Mouse (Mus musculus): Measurements from ENCODE around the gene Zfp36. TPM values are rescaled to one million over a fixed set of nuclear protein-coding genes. Genes with fewer than 3 reads are reported as not detected.
A peak's percentile ranks its signal among the peaks of the same experiment; 100 is the strongest.

Zfp36 gene
- 13.6 and 14.7 TPM in 2 replicates for polyA plus RNA-seq (2015; fragmentation: Nextera tagmentation; extraction: Ambion mirVana)

- ATAC-seq (replicated peaks; ENCODE audit: insufficient number of reproducible peaks, insufficient read depth, low FRiP score, low read depth), result no peak
- H3K4me1 ChIP-seq (replicated peaks), result peaks cover 65% of the 10 kb centered on the region
- H3K4me2 ChIP-seq, result peak within 1 kb of the TSS; percentile 84
- H3K36me3 ChIP-seq, result no peaks in the 10 kb centered on the region
- H3K9me3 ChIP-seq (replicated peaks), result no peaks in the 10 kb centered on the region
- WGBS, result 42% methylated on average over 17 of the region's 17 CpGs
- H3K4me3 ChIP-seq, result peak within 1 kb of the TSS; percentile 79
- H3K27me3 ChIP-seq, result no peaks in the 10 kb centered on the region
- H3K9ac ChIP-seq, result peak within 1 kb of the TSS; percentile 86
- H3K27ac ChIP-seq, result peak within 1 kb of the TSS; percentile 98
Observed at GRCm38 (mm10) chr7:28380237-28381016, at the start of gene Zfp36. Zfp36 (minus strand) TSS chr7:28380253.

GRCm38 (mm10) chr7:28427738-28428137 lies 47.7 kb upstream of the Zfp36 start:
- ATAC-seq (replicated peaks; ENCODE audit: insufficient number of reproducible peaks, insufficient read depth, low FRiP score, low read depth), result peak; percentile 53
- peaks cover 43% of the 10 kb centered on the region for H3K4me1 ChIP-seq (replicated peaks)
- H3K4me3 ChIP-seq, result no peak overlapping the region
- H3K9ac ChIP-seq, result no peak overlapping the region
- H3K27me3 ChIP-seq, result no peaks in the 10 kb centered on the region
- peak overlapping the region; percentile 53 for H3K27ac ChIP-seq
- no peak overlapping the region; the same call in 1 of the 2 replicates for H3K4me2 ChIP-seq
- peaks cover 10% of the 10 kb centered on the region for H3K36me3 ChIP-seq
- no peaks in the 10 kb centered on the region for H3K9me3 ChIP-seq (replicated peaks)

GRCm38 (mm10) chr7:28423018-28423417 lies 43.0 kb upstream of the Zfp36 start:
- no peaks in the 10 kb centered on the region for H3K27me3 ChIP-seq
- H3K9ac ChIP-seq, result no peak overlapping the region
- no peaks in the 10 kb centered on the region for H3K9me3 ChIP-seq (replicated peaks)
- no peak for ATAC-seq (replicated peaks; ENCODE audit: insufficient number of reproducible peaks, insufficient read depth, low FRiP score, low read depth)
- 96% methylated on average over 1 of the region's 1 CpGs for WGBS
- no peak overlapping the region for H3K27ac ChIP-seq
- H3K4me1 ChIP-seq (replicated peaks), result peaks cover 25% of the 10 kb centered on the region
- H3K4me2 ChIP-seq, result no peak overlapping the region
- no peak overlapping the region for H3K4me3 ChIP-seq
- peaks cover 43% of the 10 kb centered on the region for H3K36me3 ChIP-seq

GRCm38 (mm10) chr7:28419416-28419815 lies 39.4 kb upstream of the Zfp36 start:
- 91% methylated on average over 2 of the region's 2 CpGs for WGBS
- no peak for ATAC-seq (replicated peaks; ENCODE audit: insufficient number of reproducible peaks, insufficient read depth, low FRiP score, low read depth)
- no peak overlapping the region for H3K9ac ChIP-seq
- no peak overlapping the region for H3K4me3 ChIP-seq
- H3K4me2 ChIP-seq, result no peak overlapping the region
- H3K4me1 ChIP-seq (replicated peaks), result peaks cover 17% of the 10 kb centered on the region
- H3K27me3 ChIP-seq, result no peaks in the 10 kb centered on the region
- peaks cover 61% of the 10 kb centered on the region for H3K36me3 ChIP-seq
- H3K9me3 ChIP-seq (replicated peaks), result no peaks in the 10 kb centered on the region
- H3K27ac ChIP-seq, result no peak overlapping the region

GRCm38 (mm10) chr7:28418096-28418670 lies 38.1 kb upstream of the Zfp36 start:
- peak; percentile 80 for ATAC-seq (replicated peaks; ENCODE audit: insufficient number of reproducible peaks, insufficient read depth, low FRiP score, low read depth)
- 39% methylated on average over 8 of the region's 8 CpGs for WGBS

GRCm38 (mm10) chr7:28417368-28417767 lies 37.3 kb upstream of the Zfp36 start:
- Histone ChIP-seq H3K36me3 (peaks cover 66% of the 10 kb centered on the region), H3K9ac (no peak overlapping the region)
- ATAC-seq (replicated peaks; ENCODE audit: insufficient number of reproducible peaks, insufficient read depth, low FRiP score, low read depth), result no peak

More at GRCm38 (mm10) chr7:28418096-28418670, 38.1 kb upstream of the Zfp36 start:
- H3K9ac ChIP-seq, result no peak overlapping the region
- H3K4me3 ChIP-seq, result no peak overlapping the region
- H3K27me3 ChIP-seq, result no peaks in the 10 kb centered on the region
- H3K4me2 ChIP-seq, result no peak overlapping the region
- H3K36me3 ChIP-seq, result peaks cover 67% of the 10 kb centered on the region
- peaks cover 15% of the 10 kb centered on the region for H3K4me1 ChIP-seq (replicated peaks)
- peak overlapping the region; percentile 72 for H3K27ac ChIP-seq
- no peaks in the 10 kb centered on the region for H3K9me3 ChIP-seq (replicated peaks)

GRCm38 (mm10) chr7:28412826-28413225 lies 32.8 kb upstream of the Zfp36 start:
- Histone ChIP-seq H3K9ac (no peak overlapping the region), H3K27me3 (no peaks in the 10 kb centered on the region), H3K4me3 (no peak overlapping the region), H3K4me1 (replicated peaks) (peaks cover 18% of the 10 kb centered on the region), H3K36me3 (peaks cover 62% of the 10 kb centered on the region), H3K9me3 (replicated peaks) (no peaks in the 10 kb centered on the region), H3K4me2 (no peak overlapping the region), H3K27ac (no peak overlapping the region)
- no peak for ATAC-seq (replicated peaks; ENCODE audit: insufficient number of reproducible peaks, insufficient read depth, low FRiP score, low read depth)
- WGBS, result 62% methylated on average over 4 of the region's 4 CpGs

More at GRCm38 (mm10) chr7:28417368-28417767, 37.3 kb upstream of the Zfp36 start:
- Histone ChIP-seq H3K4me3 (no peak overlapping the region), H3K27ac (no peak overlapping the region), H3K4me2 (no peak overlapping the region), H3K9me3 (replicated peaks) (no peaks in the 10 kb centered on the region), H3K27me3 (no peaks in the 10 kb centered on the region), H3K4me1 (replicated peaks) (peaks cover 15% of the 10 kb centered on the region)

- Histone ChIP-seq H3K4me3 (no peak overlapping the region), H3K4me2 (no peak overlapping the region), H3K4me1 (replicated peaks) (peaks cover 17% of the 10 kb centered on the region), H3K9me3 (replicated peaks) (no peaks in the 10 kb centered on the region), H3K9ac (no peak overlapping the region; the same call in 1 of the 2 replicates), H3K36me3 (peaks cover 67% of the 10 kb centered on the region), H3K27me3 (no peaks in the 10 kb centered on the region), H3K27ac (peak overlapping the region; percentile 51)
- WGBS, result 67% methylated on average over 3 of the region's 3 CpGs
- no peak for ATAC-seq (replicated peaks; ENCODE audit: insufficient number of reproducible peaks, insufficient read depth, low FRiP score, low read depth)
Observed at GRCm38 (mm10) chr7:28410841-28411475, 30.9 kb upstream of the Zfp36 start.

- Histone ChIP-seq H3K27ac (no peak overlapping the region), H3K4me3 (no peak overlapping the region), H3K9me3 (replicated peaks) (no peaks in the 10 kb centered on the region), H3K4me2 (no peak overlapping the region), H3K36me3 (peaks cover 92% of the 10 kb centered on the region), H3K27me3 (no peaks in the 10 kb centered on the region), H3K4me1 (replicated peaks) (no peaks in the 10 kb centered on the region; the same call in 1 of the 2 replicates), H3K9ac (no peak overlapping the region)
- 58% methylated on average over 3 of the region's 3 CpGs for WGBS
- ATAC-seq (replicated peaks; ENCODE audit: insufficient number of reproducible peaks, insufficient read depth, low FRiP score, low read depth), result no peak
Observed at GRCm38 (mm10) chr7:28401942-28402341, 21.9 kb upstream of the Zfp36 start.

GRCm38 (mm10) chr7:28401030-28401429 lies 21.0 kb upstream of the Zfp36 start:
- H3K9me3 ChIP-seq (replicated peaks), result no peaks in the 10 kb centered on the region
- H3K9ac ChIP-seq, result no peak overlapping the region
- whole genome bisulfite sequencing, result 96% methylated on average over 1 of the region's 1 CpGs
- H3K4me1 ChIP-seq (replicated peaks), result no peaks in the 10 kb centered on the region; the same call in 1 of the 2 replicates
- H3K27ac ChIP-seq, result no peak overlapping the region
- ATAC-seq (replicated peaks; ENCODE audit: insufficient number of reproducible peaks, insufficient read depth, low FRiP score, low read depth), result no peak
- peaks cover 91% of the 10 kb centered on the region for H3K36me3 ChIP-seq
- H3K4me3 ChIP-seq, result no peak overlapping the region
- no peaks in the 10 kb centered on the region for H3K27me3 ChIP-seq
- no peak overlapping the region for H3K4me2 ChIP-seq

GRCm38 (mm10) chr7:28398696-28399340 lies 18.8 kb upstream of the Zfp36 start:
- Histone ChIP-seq H3K9ac (no peak overlapping the region), H3K4me2 (no peak overlapping the region), H3K27ac (no peak overlapping the region), H3K4me1 (replicated peaks) (peaks cover 3% of the 10 kb centered on the region), H3K36me3 (peaks cover 82% of the 10 kb centered on the region), H3K4me3 (no peak overlapping the region), H3K27me3 (no peaks in the 10 kb centered on the region), H3K9me3 (replicated peaks) (no peaks in the 10 kb centered on the region)
- WGBS, result 89% methylated on average over 10 of the region's 10 CpGs
- no peak for ATAC-seq (replicated peaks; ENCODE audit: insufficient number of reproducible peaks, insufficient read depth, low FRiP score, low read depth)
